Mouse (Mus musculus): ENCODE data around the gene Styxl1.

DNA sequence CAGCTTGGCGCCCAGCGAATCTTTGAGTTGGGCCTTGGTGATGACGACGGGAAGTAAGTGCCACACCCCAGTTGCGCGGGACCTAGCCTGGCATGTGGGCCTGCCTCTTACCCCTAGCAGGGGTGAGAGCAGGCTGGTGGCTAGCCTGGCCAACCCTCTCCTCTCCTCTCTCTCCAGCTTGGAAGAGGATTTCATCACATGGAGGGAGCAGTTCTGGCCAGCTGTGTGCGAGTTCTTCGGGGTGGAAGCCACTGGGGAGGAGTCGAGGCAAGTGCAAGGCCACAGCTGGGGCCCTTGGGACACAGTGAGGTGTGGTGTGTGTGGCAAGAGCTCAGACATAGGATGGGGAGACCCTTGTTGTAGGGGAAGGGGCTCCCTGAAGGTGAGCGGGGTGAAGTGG lies 47.3 kb downstream of the Styxl1 start:
- TF ChIP-seq POLR2A (IDR thresholded peaks at IDR 0.05; ENCODE audit: borderline replicate concordance, extremely low read depth, low read depth, low read length) (no peak), CTCF (IDR thresholded peaks at IDR 0.05; ENCODE audit: insufficient read depth, low read length) (no peak)

All from lung, adult 2 months (tissue).